Mouse (Mus musculus) hindbrain, embryonic 14.5 days (tissue): ENCODE measurements around the gene Exoc3l2. TPM values are rescaled to one million over a fixed set of nuclear protein-coding genes. Genes with fewer than 3 reads are reported as not detected.
"Not testable (repeated sequence)": the region's sequence is repeated elsewhere in the genome, so short reads cannot be mapped to it uniquely, and the experiment has no call there.

ENCODE experiments used
- ATAC-seq: fragments of 200-750 bp; cut with Nextera tagmentation; 2 replicates; pipeline ENCODE4 v1.8.0; 2017; ENCODE audit warnings: moderate number of reproducible peaks, mild to moderate bottlenecking, moderate TSS enrichment, moderate library complexity; ENCODE audit not compliant: low FRiP score
- DNase-seq: peaks from one replicate; pipeline ENCODE4 v3.0.0-alpha.2; 2015; ENCODE audit warnings: low spot score
- H3K27ac ChIP-seq: fragments of 300-500 bp; sonication (generic); 2 replicates; pipeline ENCODE4 v1.5.1; 2014; ENCODE audit warnings: mild to moderate bottlenecking, moderate library complexity
- H3K27me3 ChIP-seq: fragments of 300-500 bp; sonication (generic); 2 replicates; pipeline ENCODE4 v1.6.1; 2014; ENCODE audit warnings: mild to moderate bottlenecking, low read length, mixed read lengths; ENCODE audit not compliant: control insufficient read depth, insufficient read depth
- H3K36me3 ChIP-seq: fragments of 300-500 bp; sonication (generic); replicated peaks from 2 replicates; pipeline ENCODE4 v1.6.1; 2014; ENCODE audit not compliant: control insufficient read depth, insufficient read depth
- H3K4me1 ChIP-seq: fragments of 300-500 bp; sonication (generic); replicated peaks from 2 replicates; pipeline ENCODE4 v1.6.1; 2014; ENCODE audit warnings: antibody characterized with exemption, low read length, mixed read lengths; ENCODE audit not compliant: control insufficient read depth, insufficient read depth
- H3K4me2 ChIP-seq: fragments of 300-500 bp; sonication (generic); replicated peaks from 2 replicates; pipeline ENCODE4 v1.6.1; 2014; ENCODE audit warnings: mild to moderate bottlenecking, moderate library complexity
- H3K4me3 ChIP-seq: fragments of 300-500 bp; sonication (generic); replicated peaks from 2 replicates; pipeline ENCODE4 v1.5.1; 2014; ENCODE audit warnings: mild to moderate bottlenecking, low read length
- H3K9ac ChIP-seq: fragments of 300-500 bp; sonication (generic); 2 replicates; pipeline ENCODE4 v1.6.1; 2014
- H3K9me3 ChIP-seq: fragments of 300-500 bp; sonication (generic); 2 replicates; pipeline ENCODE4 v1.6.1; 2016; ENCODE audit warnings: low read length; ENCODE audit not compliant: control insufficient read depth
- WGBS: fragments of 180-500 bp; shearing (Covaris S2); extraction: QIAGEN DNeasy Blood & Tissue Kit; methylation state at CpG from one replicate; pipeline ENCODE4 v1.1.7; 2014; 5-methylcytosine and 5-hydroxymethylcytosine counted together
- polyA plus RNA-seq: library from polyadenylated mRNA; unstranded; fragments of >200 nt; fragmentation: Nextera tagmentation; extraction: Ambion mirVana; gene quantifications from 2 replicates; pipeline ENCODE4 v1.2.1, GENCODE M21; 2014

The Exoc3l2 gene
- polyA plus RNA-seq, 1 experiment from 2014 or later = 0.79 TPM

GRCm38 (mm10) chr7:19506969-19507611 is 44.0 kb downstream of the Exoc3l2 start:
- Histone ChIP-seq H3K9me3 (no peaks in the 10 kb centered on the region), H3K9ac (peak overlapping the region; percentile 69), H3K36me3 (no peaks in the 10 kb centered on the region), H3K4me3 (peak overlapping the region; percentile 65), H3K4me2 (peak overlapping the region; percentile 97), H3K27me3 (no peaks in the 10 kb centered on the region), H3K4me1 (peaks cover 17% of the 10 kb centered on the region), H3K27ac (peak overlapping the region; percentile 73)
- under 1% methylated on average over 69 of the region's 71 CpGs for WGBS
- DNase-seq = peak; percentile 79
- ATAC-seq = no peak

- Histone ChIP-seq H3K9me3 (no peaks in the 10 kb centered on the region), H3K9ac (peak overlapping the region; percentile 69), H3K4me1 (peaks cover 17% of the 10 kb centered on the region), H3K27ac (peak overlapping the region; percentile 73), H3K4me3 (peak overlapping the region; percentile 65), H3K36me3 (no peaks in the 10 kb centered on the region), H3K27me3 (no peaks in the 10 kb centered on the region), H3K4me2 (peak overlapping the region; percentile 97)
- DNase-seq (no peak), ATAC-seq (no peak)
- 5% methylated on average over 18 of the region's 18 CpGs for WGBS
Observed at GRCm38 (mm10) chr7:19507612-19507981, 44.5 kb downstream of the Exoc3l2 start.

GRCm38 (mm10) chr7:19508150-19508923 is 45.2 kb downstream of the Exoc3l2 start, which contains the start of the genes Bloc1s3 and Trappc6a:
Gene Bloc1s3 (minus strand): TSS chr7:19508367.
Gene Trappc6a (plus strand): TSS chr7:19508395.
- Histone ChIP-seq H3K27me3 (no peaks in the 10 kb centered on the region), H3K4me3 (peak within 1 kb of the TSS; percentile 65), H3K9ac (peak within 1 kb of the TSS; percentile 69), H3K9me3 (no peaks in the 10 kb centered on the region), H3K36me3 (no peaks in the 10 kb centered on the region), H3K27ac (peak within 1 kb of the TSS; percentile 73), H3K4me1 (peaks cover 17% of the 10 kb centered on the region), H3K4me2 (peak within 1 kb of the TSS; percentile 97)
- WGBS = under 1% methylated on average over 56 of the region's 56 CpGs
- peak; percentile 95 for ATAC-seq
- peak; percentile 93 for DNase-seq

- H3K36me3 ChIP-seq = no peaks in the 10 kb centered on the region
- peak overlapping the region; percentile 71 for H3K27ac ChIP-seq
- H3K4me1 ChIP-seq = peaks cover 17% of the 10 kb centered on the region
- peak overlapping the region; percentile 97 for H3K4me2 ChIP-seq
- peak overlapping the region; percentile 69 for H3K9ac ChIP-seq
- WGBS = 6% methylated on average over 15 of the region's 15 CpGs
- ATAC-seq = peak; percentile 13
- DNase-seq = peak; percentile 29
- no peaks in the 10 kb centered on the region for H3K9me3 ChIP-seq
- peak overlapping the region; percentile 65 for H3K4me3 ChIP-seq
- H3K27me3 ChIP-seq = no peaks in the 10 kb centered on the region
Observed at GRCm38 (mm10) chr7:19508924-19509568, 45.9 kb downstream of the Exoc3l2 start.

DNA sequence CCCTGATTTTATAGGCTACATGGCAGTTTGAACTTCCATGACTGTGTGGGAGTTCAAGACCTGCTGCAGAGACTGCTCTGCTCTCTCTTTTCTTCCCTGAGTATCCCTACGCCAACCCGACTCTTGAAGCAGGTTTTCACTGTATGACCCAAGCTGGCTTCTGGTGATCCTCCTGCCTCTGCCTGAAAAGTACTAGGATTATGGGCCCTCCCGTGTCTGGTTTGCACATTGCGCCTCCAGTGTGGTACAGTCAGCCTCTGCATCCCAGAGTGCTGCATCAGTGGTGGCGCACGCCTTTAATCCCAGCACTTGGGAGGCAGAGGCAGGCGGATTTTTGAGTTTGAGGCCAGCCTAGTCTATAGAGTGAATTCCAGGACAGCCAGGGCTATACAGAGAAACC is 46.7 kb downstream of the Exoc3l2 start:
- Histone ChIP-seq H3K4me3 (peak overlapping the region; percentile 65), H3K27ac (no peak overlapping the region), H3K4me1 (peaks cover 17% of the 10 kb centered on the region), H3K4me2 (peak overlapping the region; percentile 97), H3K27me3 (no peaks in the 10 kb centered on the region), H3K9me3 (no peaks in the 10 kb centered on the region), H3K36me3 (no peaks in the 10 kb centered on the region), H3K9ac (0 out of 2 replicates have a peak overlapping the region, but pooled peaks have one; percentile 69)
- DNase-seq = no peak
- no peak for ATAC-seq
- WGBS = 93% methylated on average over 7 of the region's 7 CpGs

- H3K4me1 ChIP-seq = peaks cover 13% of the 10 kb centered on the region
- 81% methylated on average over 6 of the region's 7 CpGs for WGBS
- not testable (repeated sequence) for H3K9me3 ChIP-seq, H3K9ac ChIP-seq, DNase-seq, H3K27me3 ChIP-seq, ATAC-seq, H3K27ac ChIP-seq, H3K36me3 ChIP-seq, H3K4me2 ChIP-seq, H3K4me3 ChIP-seq
Observed at GRCm38 (mm10) chr7:19511934-19512333, 48.8 kb downstream of the Exoc3l2 start.

- Histone ChIP-seq H3K36me3 (no peaks in the 10 kb centered on the region), H3K4me2 (no peak overlapping the region), H3K27me3 (no peaks in the 10 kb centered on the region), H3K9ac (no peak overlapping the region), H3K4me3 (no peak overlapping the region), H3K4me1 (peaks cover 12% of the 10 kb centered on the region), H3K27ac (no peak overlapping the region), H3K9me3 (no peaks in the 10 kb centered on the region)
- no peak for ATAC-seq
- DNase-seq = no peak
- WGBS = 81% methylated on average over 6 of the region's 6 CpGs
Observed at GRCm38 (mm10) chr7:19512353-19512752, 49.2 kb downstream of the Exoc3l2 start.

DNA sequence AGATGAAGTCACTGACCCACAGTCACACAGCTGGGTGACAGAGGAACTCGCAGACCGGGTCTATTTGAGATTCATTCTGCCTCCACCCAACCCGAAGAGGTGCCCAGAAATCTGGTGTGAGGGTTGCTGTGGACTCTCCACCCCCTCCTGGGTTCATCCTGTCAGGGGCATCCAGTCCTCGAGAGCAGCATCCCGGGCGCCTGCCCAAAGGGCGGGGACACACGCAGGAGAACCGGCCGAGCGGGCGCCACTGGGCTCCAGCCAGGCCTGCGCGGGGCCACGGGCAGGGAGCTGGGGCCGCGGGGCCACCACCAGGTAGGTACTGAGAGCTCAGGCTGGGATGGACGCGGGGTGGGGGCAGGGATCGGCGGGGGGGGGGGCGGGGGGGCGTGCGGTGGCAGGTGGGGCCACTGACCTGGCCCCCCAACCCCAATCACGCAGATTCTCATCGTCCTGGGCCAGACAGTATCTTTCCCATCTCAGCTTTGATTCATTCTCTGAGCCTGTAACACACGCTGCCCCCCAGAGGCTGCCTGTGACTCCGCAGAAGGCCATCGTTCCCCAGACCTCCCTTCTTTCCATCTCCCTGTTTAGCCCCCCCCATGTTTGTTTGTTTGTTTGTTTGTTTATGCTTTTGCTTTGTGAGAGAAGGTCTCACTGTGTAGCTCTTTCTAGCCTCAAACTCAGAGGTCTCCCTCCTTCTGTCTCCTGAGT is 54.7 kb downstream of the Exoc3l2 start, which contains the start of gene Nkpd1:
TSS of gene Nkpd1 (plus strand) at position 187 of the 714 bp plus-strand sequence.
- Histone ChIP-seq H3K27ac (no peak within 1 kb of the TSS), H3K27me3 (peaks cover 49% of the 10 kb centered on the region), H3K4me1 (peaks cover 5% of the 10 kb centered on the region; the same call in 1 of the 2 replicates), H3K9ac (peak within 1 kb of the TSS; percentile 44), H3K36me3 (no peaks in the 10 kb centered on the region), H3K4me3 (peak within 1 kb of the TSS; percentile 10), H3K4me2 (peak within 1 kb of the TSS; percentile 45), H3K9me3 (no peaks in the 10 kb centered on the region)
- ATAC-seq (no peak), DNase-seq (peak; percentile 36)
- WGBS = 4% methylated on average over 17 of the region's 29 CpGs
